Mouse (Mus musculus) C2C12 (cell line): ENCODE results near the gene Vars.
"Not testable (repeated sequence)": the region's sequence is repeated elsewhere in the genome, so short reads cannot be mapped to it uniquely, and the experiment has no call there.

Experiments used
- CEBPB ChIP-seq: IDR thresholded peaks from one replicate; pipeline ENCODE4 v1.6.1; 2011; ENCODE audit warnings: low read depth, mild to moderate bottlenecking, control low read depth, moderate library complexity
- CTCF ChIP-seq: IDR thresholded peaks from one replicate; pipeline ENCODE4 v1.5.1; 2011; ENCODE audit not compliant: control insufficient read depth, insufficient read depth, insufficient read length
- FOSL1 ChIP-seq: IDR thresholded peaks from one replicate; pipeline ENCODE4 v1.8.0; 2011; ENCODE audit warnings: mild to moderate bottlenecking, low read length; ENCODE audit not compliant: poor library complexity, insufficient read depth, severe bottlenecking
- MAX ChIP-seq: IDR thresholded peaks from one replicate; pipeline ENCODE4 v1.6.1; 2011; ENCODE audit warnings: mild to moderate bottlenecking, control low read depth
- MYOD1 ChIP-seq: IDR thresholded peaks from one replicate; pipeline ENCODE4 v1.6.1; 2011; ENCODE audit warnings: low read depth; ENCODE audit not compliant: control insufficient read depth, insufficient read length
- MYOG ChIP-seq: IDR thresholded peaks from one replicate; pipeline ENCODE4 v1.6.1; 2011; ENCODE audit not compliant: control insufficient read depth, insufficient read length; ENCODE audit errors: extremely low read depth
- USF1 ChIP-seq: IDR thresholded peaks from one replicate; pipeline ENCODE4 v1.6.1; 2011; ENCODE audit warnings: low read depth, mild to moderate bottlenecking, control low read depth, moderate library complexity

- not testable (repeated sequence) for TF ChIP-seq CTCF, USF1, MYOG, MAX, CEBPB, MYOD1, FOSL1
Observed at GRCm38 (mm10) chr17:34957291-34957690, 43.5 kb upstream of the Vars start.
